Mouse (Mus musculus) spleen, adult 10 weeks (tissue): ENCODE data around the gene Acvr2a. TPM values are rescaled to one million over a fixed set of nuclear protein-coding genes. Genes with fewer than 3 reads are reported as not detected.

Source experiments
- polyA plus RNA-seq: library from polyadenylated mRNA; stranded (reverse); fragments of 350-450 nt; fragmentation: Illumina TruSeq; extraction: RNeasy Lipid Tissue Mini Kit (QIAGEN cat#74804); gene quantifications from one replicate; pipeline ENCODE4 v1.2.3, GENCODE M21; 2015; ENCODE audit warnings: low replicate concordance; ENCODE audit not compliant: insufficient read depth

The Acvr2a gene
- polyA plus RNA-seq, result 7.7 TPM

DNA sequence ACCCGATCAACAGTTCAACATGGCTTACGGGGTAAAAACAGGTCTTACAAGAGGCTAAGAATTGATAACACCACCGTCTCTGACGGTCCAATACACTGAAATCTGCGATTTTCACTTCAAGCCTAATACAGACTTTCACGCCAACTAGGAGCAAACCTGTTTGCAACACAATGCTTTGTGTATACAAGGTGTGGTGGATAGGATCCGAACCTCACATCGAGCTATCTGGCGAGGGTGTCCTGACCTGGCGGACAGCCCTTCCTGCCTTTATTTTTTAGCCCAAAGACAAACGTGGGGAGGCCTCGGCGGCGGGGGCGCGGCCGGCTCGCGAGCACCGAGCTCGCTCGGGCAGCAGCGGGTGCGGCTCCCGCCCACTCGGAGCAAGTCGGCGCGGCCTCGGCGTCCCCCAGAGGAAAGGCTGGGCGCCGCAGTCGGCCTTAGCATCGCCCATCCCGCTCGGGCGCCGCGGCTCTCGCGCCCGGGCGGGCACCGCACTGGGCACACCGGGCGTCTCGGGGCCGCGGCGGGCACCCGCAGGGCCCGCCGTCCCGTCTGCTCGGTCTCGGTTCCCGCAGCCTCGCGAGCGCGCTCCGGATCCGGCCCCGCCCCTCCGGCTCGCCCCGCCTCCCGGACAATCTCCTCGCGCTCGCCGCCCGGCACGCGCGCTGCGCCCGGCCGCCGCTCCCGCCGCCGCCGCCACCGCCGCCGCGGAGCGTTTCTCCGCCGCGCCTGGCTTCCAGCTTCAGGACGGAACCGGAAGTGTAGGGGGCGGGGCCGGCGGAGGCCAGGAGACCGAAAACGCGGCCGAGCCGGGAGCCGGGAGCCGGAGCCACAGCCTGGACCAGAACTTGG, at the start of gene Acvr2a:
Gene Acvr2a, plus strand, starts transcription at position 739 of the 852 bp plus-strand sequence.

DNA sequence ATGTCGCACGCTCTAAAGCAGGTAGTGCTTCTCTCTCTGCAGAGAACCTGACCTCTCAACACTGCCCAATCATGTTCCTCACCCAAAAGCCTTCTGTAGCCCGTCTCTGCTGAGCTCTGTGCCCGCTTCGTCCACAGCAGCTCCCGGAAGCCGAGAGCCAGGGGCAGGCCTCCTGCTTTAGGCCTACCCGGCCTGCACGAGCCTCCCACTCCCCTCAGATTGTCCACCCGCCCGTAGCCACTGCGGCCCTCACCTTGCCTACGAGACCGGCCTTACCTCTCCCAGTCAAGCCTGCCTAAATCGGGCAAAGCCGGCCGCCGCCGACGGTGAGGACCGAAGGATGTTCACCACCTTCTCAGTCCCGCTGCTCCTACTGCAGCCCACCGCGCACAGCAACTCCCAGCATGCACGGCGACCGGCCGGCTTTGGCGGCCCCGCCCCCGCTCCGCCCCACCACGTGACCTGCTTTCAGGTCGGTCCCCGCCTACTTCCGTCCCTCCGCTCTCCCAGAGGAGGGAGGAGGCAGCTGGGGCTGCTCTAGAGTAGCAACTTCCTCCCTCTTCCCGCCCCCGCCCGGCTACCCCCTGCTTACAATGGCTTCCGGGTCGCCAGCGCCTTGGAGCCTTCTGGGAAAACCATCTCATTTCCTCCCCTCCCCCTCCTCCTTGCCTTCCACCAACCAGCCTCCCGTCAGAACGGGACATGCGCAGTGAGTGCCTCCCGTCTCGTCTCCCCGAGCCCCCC, 135.1 kb downstream of the Acvr2a start, which contains the start of gene Mbd5:
Gene Mbd5, plus strand, starts transcription at position 668 of the 744 bp plus-strand sequence.

DNA sequence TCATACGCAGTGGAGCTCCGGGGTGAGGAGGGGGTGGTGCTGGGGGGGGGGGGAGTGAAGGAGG, 136.2 kb downstream of the Acvr2a start, which contains the start of gene Orc4:
Gene Orc4, minus strand, starts transcription at position 26 of the 64 bp plus-strand sequence.

Other genes with a start within 250 kb of the Acvr2a start
- gene Mbd5, start 135.4 kb downstream of the Acvr2a start, polyA plus RNA-seq, result 27.5 TPM
- 108 TPM for gene Orc4, start 136.2 kb downstream of the Acvr2a start, polyA plus RNA-seq